Mouse (Mus musculus) thymus, postnatal 14 days (tissue): ENCODE measurements at regions not wholly inside any gene's neighbourhood (a gene's known extent, or its start where the extent isn't known, plus 50 kb on each side); places are given as distances from the start of the nearest gene placed in this dataset.

Experiments used
- DNase-seq: peaks from one replicate; pipeline ENCODE4 v3.0.0; 2021

GRCm38 (mm10) chr15:7459992-7460820, 62.0 kb upstream of the Egflam start:
- peak; percentile 65 for DNase-seq

GRCm38 (mm10) chr15:7462549-7462948, 64.4 kb upstream of the Egflam start:
- no peak for DNase-seq

- peak; percentile 65 for DNase-seq
These were observed 65.5 kb upstream of the Egflam start for GRCm38 (mm10) chr15:7463444-7464350.

- no peak for DNase-seq
These were observed 82.0 kb upstream of the Egflam start for GRCm38 (mm10) chr15:7480211-7480610.

- DNase-seq: no peak
These were observed 82.6 kb upstream of the Egflam start for GRCm38 (mm10) chr15:7480792-7481210.

GRCm38 (mm10) chr15:7483686-7484085, 85.5 kb upstream of the Egflam start:
- DNase-seq: no peak

GRCm38 (mm10) chr15:7491091-7491490, 92.9 kb upstream of the Egflam start:
- DNase-seq: no peak

GRCm38 (mm10) chr15:7493126-7493669, 95.0 kb upstream of the Egflam start:
- DNase-seq: no peak

- no peak for DNase-seq
These were observed 99.7 kb upstream of the Egflam start for GRCm38 (mm10) chr15:7497852-7498251.

GRCm38 (mm10) chr15:7508535-7508934, 110.3 kb upstream of the Egflam start:
- DNase-seq: no peak

GRCm38 (mm10) chr15:7514743-7515273, 116.6 kb upstream of the Egflam start:
- no peak for DNase-seq

GRCm38 (mm10) chr15:7521611-7522010, 123.4 kb upstream of the Egflam start:
- DNase-seq: no peak

- DNase-seq: no peak
These were observed 124.9 kb upstream of the Egflam start for GRCm38 (mm10) chr15:7522902-7523786.

GRCm38 (mm10) chr15:7530959-7531588, 132.9 kb upstream of the Egflam start:
- DNase-seq: no peak

- DNase-seq: no peak
These were observed 139.7 kb upstream of the Egflam start for GRCm38 (mm10) chr15:7537858-7538257.

GRCm38 (mm10) chr15:7553190-7553895, 155.1 kb upstream of the Egflam start:
- DNase-seq: no peak

- DNase-seq: no peak
These were observed 156.2 kb upstream of the Egflam start for GRCm38 (mm10) chr15:7554433-7554832.

- no peak for DNase-seq
These were observed 165.1 kb upstream of the Egflam start for GRCm38 (mm10) chr15:7563279-7563678.

GRCm38 (mm10) chr15:7563726-7564125, 165.5 kb upstream of the Egflam start:
- DNase-seq: no peak

- no peak for DNase-seq
These were observed 174.0 kb upstream of the Egflam start for GRCm38 (mm10) chr15:7572221-7572620.

- no peak for DNase-seq
These were observed 176.1 kb upstream of the Egflam start for GRCm38 (mm10) chr15:7574264-7574663.
